Mouse (Mus musculus) spleen, adult 2 months (tissue): ENCODE data around the gene Sec22b. TPM values are rescaled to one million over a fixed set of nuclear protein-coding genes. Genes with fewer than 3 reads are reported as not detected.

ENCODE experiments used
- DNase-seq, 2 experiments: peaks; one replicate each; pipeline versions ENCODE4 v3.0.0 to v3.0.0-alpha.2; 2012 to 2021; ENCODE audit warnings: low spot score in 2 of 2, low read depth in 1 of 2
- H3K27ac ChIP-seq: fragments of 200-500 bp; 2 replicates; pipeline ENCODE4 v1.5.1; 2012; ENCODE audit warnings: low read length, inconsistent platforms; ENCODE audit not compliant: insufficient read depth
- H3K27me3 ChIP-seq: fragments of 200-500 bp; 2 replicates; pipeline ENCODE4 v1.6.1; 2012; ENCODE audit warnings: mild to moderate bottlenecking, moderate library complexity, low read length, inconsistent platforms; ENCODE audit not compliant: control insufficient read depth, insufficient read depth
- H3K36me3 ChIP-seq: fragments of 200-500 bp; 2 replicates; pipeline ENCODE4 v1.6.1; 2012; ENCODE audit warnings: mild to moderate bottlenecking, low read length, inconsistent platforms; ENCODE audit not compliant: control insufficient read depth, insufficient read depth
- H3K4me1 ChIP-seq: fragments of 200-500 bp; 2 replicates; pipeline ENCODE4 v1.6.1; 2011; ENCODE audit warnings: inconsistent platforms; ENCODE audit not compliant: control insufficient read depth, insufficient read depth, insufficient read length
- H3K4me3 ChIP-seq: fragments of 200-500 bp; 2 replicates; pipeline ENCODE4 v1.5.1; 2011; ENCODE audit warnings: mild to moderate bottlenecking, inconsistent platforms; ENCODE audit not compliant: insufficient read depth, insufficient read length; ENCODE audit errors: extremely low read depth
- CTCF ChIP-seq: fragments of 200-500 bp; IDR thresholded peaks from 2 replicates; pipeline ENCODE4 v1.5.1; 2011; ENCODE audit warnings: mild to moderate bottlenecking, inconsistent platforms; ENCODE audit not compliant: insufficient read depth, insufficient read length, insufficient replicate concordance; ENCODE audit errors: extremely low read depth
- POLR2A ChIP-seq: fragments of 200-500 bp; IDR thresholded peaks from 2 replicates; pipeline ENCODE4 v1.6.1; 2011; ENCODE audit warnings: low read depth, low read length, inconsistent platforms
- WGBS: fragments of 180-500 bp; shearing (Covaris S2); methylation state at CpG from one replicate; pipeline ENCODE4 v1.1.7; 2018; 5-methylcytosine and 5-hydroxymethylcytosine counted together
- polyA plus RNA-seq: library from polyadenylated mRNA; depleted of rRNA; stranded (reverse); fragments of >200 nt; gene quantifications from 2 replicates; pipeline ENCODE4 v1.2.3, GENCODE M21; 2012; rRNA removed

Sec22b gene
- 15.8 and 17.1 TPM in 2 replicates for polyA plus RNA-seq

DNA sequence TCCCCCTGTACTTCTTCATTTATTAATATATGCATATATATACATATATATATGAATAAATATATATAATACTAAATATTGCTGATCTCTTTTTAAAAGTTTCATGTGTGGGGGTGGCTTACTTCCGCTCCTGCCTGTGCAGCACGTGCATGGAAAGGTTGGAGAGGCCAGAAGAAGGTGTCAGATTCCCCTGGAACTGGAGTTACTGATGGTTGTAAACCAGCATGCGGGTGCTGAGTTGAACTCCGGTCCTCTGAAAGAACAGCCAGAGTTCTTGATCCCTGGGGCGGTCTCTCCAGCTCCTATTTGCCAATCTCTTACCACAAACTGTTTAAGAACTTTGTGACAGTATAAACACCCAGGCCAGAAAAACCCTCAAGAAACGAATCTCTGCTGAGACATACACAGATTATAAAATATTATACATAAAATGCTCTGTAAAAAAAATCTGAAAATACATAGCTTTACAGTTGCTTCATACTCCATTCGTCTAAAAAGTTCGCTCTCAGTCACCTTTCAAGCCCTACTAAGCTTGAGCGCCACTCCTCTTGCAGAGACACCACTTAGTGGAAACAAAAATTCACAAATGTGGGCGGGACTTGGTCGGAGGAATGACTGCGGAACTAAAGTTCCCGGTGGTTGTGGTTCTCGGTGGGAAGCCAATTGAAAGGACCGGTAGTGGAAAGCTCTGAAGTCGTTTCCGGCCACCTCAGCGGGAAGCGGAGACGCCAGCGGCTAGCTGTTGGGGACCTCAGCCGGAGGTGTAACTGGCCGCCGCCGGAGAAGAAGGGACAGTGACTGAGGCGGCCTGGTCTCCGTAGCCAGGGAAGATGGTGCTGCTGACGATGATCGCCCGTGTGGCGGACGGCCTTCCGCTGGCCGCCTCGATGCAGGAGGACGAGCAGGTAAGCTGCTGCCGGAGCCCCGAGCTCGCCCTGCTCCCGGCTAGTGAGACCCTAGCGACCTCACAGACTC is at the start of gene Sec22b:
TSS of gene Sec22b (plus strand) at position 675 of the 975 bp plus-strand sequence.
- peak; percentile 83 to 91 for DNase-seq
- Histone ChIP-seq H3K4me1 (no peaks in the 10 kb centered on the region; the same call in 1 of the 2 replicates), H3K27me3 (no peaks in the 10 kb centered on the region), H3K36me3 (no peaks in the 10 kb centered on the region), H3K4me3 (peak within 1 kb of the TSS; percentile 100), H3K27ac (peak within 1 kb of the TSS; percentile 59)
- TF ChIP-seq CTCF, result no peak
- TF ChIP-seq POLR2A, result peak; percentile 63
- 6% methylated on average over 41 of the region's 41 CpGs for WGBS

DNA sequence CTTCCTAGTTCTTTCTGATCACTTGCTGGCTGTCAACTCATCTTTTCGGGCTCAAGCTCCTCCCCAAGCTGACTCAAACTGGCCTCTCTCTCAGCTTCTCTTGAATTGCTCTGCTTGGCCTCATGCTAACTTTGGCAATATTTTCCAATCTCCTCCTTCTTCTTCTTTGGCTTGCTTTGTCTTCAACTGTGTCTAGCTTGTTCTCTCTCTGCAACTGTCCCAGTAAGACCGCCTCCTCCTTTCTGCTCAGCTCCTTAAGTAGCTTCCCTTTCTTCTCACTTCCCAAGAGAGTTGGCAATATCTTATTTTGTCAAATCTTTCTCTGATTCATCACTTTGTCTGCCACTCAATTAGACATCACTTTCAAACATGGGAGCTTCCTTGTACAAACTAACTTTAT is 49.2 kb upstream of the Sec22b start:
- H3K27me3 ChIP-seq, result no peaks in the 10 kb centered on the region
- H3K36me3 ChIP-seq, result no peaks in the 10 kb centered on the region
- no peaks in the 10 kb centered on the region for H3K4me1 ChIP-seq
- 86% methylated on average over 2 of the region's 2 CpGs for WGBS
- no peak overlapping the region for H3K27ac ChIP-seq
- no peak overlapping the region for H3K4me3 ChIP-seq
- no peak for DNase-seq
- TF ChIP-seq CTCF, result no peak
- TF ChIP-seq POLR2A, result no peak

DNA sequence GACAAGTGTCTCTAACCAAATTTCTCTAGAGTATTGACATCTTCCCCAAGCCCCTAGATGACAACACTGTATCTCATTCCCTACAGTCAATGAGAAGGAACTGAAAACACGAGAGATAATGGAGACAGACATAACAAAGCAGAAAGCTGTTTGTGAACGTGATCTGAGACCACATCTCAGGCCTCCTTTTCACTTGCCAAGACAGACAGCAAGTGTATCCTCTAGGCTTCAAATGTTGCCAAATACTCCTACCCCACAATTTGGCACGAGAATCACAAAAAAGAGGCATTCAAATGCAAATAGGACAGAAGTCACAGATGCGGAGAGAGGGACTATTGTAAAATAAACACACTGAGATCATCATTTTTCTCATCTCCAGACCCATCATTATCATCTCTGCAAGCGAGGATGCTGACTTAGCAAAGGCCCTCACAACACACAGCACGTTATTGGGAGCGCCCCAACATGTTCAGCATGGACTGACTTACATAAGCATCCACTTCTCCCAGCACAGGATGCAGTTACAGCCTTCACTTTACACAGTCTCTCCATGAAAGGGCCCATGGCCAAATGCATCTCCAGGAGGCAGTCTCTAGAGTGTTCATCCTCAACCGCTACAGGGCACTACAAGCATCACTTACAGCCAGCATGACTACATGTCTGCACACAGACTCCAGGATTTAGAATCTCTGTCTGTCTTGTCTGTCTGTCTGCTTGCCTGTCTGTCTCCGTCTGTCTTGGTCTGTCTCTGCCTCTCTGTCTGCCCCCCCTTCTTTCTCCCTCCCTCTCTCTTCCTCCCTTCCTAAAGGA is 46.2 kb upstream of the Sec22b start:
- Histone ChIP-seq H3K4me1 (no peaks in the 10 kb centered on the region), H3K36me3 (no peaks in the 10 kb centered on the region), H3K27me3 (no peaks in the 10 kb centered on the region), H3K4me3 (no peak overlapping the region), H3K27ac (no peak overlapping the region)
- no peak for DNase-seq
- TF ChIP-seq POLR2A, result no peak
- no peak for TF ChIP-seq CTCF
- WGBS, result 84% methylated on average over 9 of the region's 9 CpGs

DNA sequence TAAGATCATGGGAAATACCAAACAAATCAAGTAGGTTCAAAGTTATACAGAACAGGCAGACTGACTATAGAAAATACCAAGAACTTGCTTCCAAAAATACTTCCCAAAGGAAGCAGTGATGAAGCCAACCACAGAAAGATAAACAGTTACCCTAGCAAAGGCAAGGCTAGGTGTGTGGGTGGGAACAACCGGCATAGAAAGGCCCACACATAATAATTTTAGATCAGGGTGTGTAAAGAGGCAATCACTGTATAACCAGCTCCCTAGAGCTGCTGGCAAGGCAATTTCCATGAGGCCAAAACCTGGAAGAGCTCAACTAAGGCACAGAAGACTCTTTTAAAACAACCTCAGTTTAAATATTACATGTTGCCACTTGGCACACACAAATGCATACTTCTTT is 41.6 kb upstream of the Sec22b start:
- Histone ChIP-seq H3K4me1 (no peaks in the 10 kb centered on the region), H3K36me3 (no peaks in the 10 kb centered on the region), H3K4me3 (no peak overlapping the region), H3K27me3 (no peaks in the 10 kb centered on the region), H3K27ac (no peak overlapping the region)
- TF ChIP-seq CTCF, result no peak
- no peak for TF ChIP-seq POLR2A
- DNase-seq, result no peak
- WGBS, result 78% methylated on average over 1 of the region's 1 CpGs

DNA sequence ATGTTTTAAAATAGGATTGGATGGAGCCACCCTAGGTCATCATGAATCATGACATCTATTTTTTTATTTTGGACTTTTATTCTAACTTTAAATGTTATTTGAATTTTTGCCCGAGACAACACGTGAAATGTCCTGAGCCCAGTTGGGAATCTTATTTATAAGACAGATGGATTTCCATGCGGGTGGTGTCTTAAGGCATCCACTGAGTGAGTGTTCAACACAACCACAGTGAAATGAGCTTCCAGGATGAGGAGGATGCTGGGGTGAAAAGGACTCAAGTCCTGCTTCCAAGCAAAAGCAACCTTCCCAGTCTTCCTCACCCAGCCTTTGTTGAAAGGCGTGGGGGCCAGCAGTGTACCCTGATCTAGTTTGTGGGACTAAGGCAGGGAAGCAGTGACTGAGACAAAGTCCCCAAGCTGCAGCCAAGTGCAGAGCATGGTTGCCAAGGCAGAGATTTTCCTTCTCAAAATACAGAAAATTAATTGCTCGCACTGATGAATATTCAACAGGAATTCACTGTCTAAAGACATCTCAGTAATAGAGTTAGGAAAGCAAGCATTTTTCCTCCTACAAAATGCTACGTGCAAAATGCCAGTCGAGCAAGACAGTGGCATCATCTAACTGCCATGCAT is 40.1 kb upstream of the Sec22b start:
- no peak overlapping the region for H3K4me3 ChIP-seq
- no peak for DNase-seq
- H3K36me3 ChIP-seq, result no peaks in the 10 kb centered on the region
- no peaks in the 10 kb centered on the region for H3K27me3 ChIP-seq
- H3K4me1 ChIP-seq, result no peaks in the 10 kb centered on the region
- TF ChIP-seq CTCF (no peak), POLR2A (no peak)
- WGBS, result 86% methylated on average over 7 of the region's 7 CpGs
- no peak overlapping the region for H3K27ac ChIP-seq

DNA sequence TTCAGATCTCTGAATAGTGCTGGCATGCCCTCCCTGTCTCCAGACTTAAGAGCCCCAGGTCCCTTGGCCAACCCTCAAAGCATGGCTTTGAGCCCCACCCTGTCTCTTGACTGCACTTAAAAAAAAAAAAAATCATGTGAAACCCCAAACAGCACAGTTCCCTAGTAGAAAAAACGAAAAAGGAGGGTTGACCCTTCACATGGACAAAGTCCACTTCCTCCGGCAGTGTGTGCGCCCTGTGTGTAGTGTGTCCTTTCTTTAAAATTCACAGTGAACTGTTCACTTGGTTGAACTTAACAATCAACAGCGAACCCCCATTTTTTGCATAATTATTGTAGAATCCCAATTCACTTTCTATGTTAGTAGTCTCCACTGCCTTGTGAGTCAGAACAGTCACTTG is 34.3 kb upstream of the Sec22b start:
- no peak overlapping the region for H3K27ac ChIP-seq
- H3K27me3 ChIP-seq, result peaks cover 18% of the 10 kb centered on the region
- no peak overlapping the region for H3K4me3 ChIP-seq
- 67% methylated on average over 4 of the region's 4 CpGs for WGBS
- DNase-seq, result no peak
- H3K36me3 ChIP-seq, result no peaks in the 10 kb centered on the region
- H3K4me1 ChIP-seq, result peaks cover 4% of the 10 kb centered on the region; the same call in 1 of the 2 replicates
- TF ChIP-seq CTCF, result no peak
- no peak for TF ChIP-seq POLR2A
